Mouse (Mus musculus): ENCODE data around the gene Ifnar1. TPM values are rescaled to one million over a fixed set of nuclear protein-coding genes. Genes with fewer than 3 reads are reported as not detected.

Gene Ifnar1
- polyA plus RNA-seq, 1 experiment from 2014 or later, result 19.4 TPM

GRCm38 (mm10) chr16:91552072-91552471, 67.0 kb downstream of the Ifnar1 start:
- H3K9ac ChIP-seq, result no peak overlapping the region
- no peak for ATAC-seq (ENCODE audit: insufficient read depth)
- WGBS (ENCODE audit: insufficient replicate concordance), result 61% methylated on average over 9 of the region's 9 CpGs
- no peak overlapping the region for H3K27ac ChIP-seq (replicated peaks)
- no peaks in the 10 kb centered on the region for H3K9me3 ChIP-seq (replicated peaks)
- H3K27me3 ChIP-seq, result no peaks in the 10 kb centered on the region
- no peak overlapping the region for H3K4me3 ChIP-seq (replicated peaks)
- peaks cover 34% of the 10 kb centered on the region for H3K36me3 ChIP-seq (replicated peaks)
- H3K4me1 ChIP-seq (replicated peaks), result peaks cover 81% of the 10 kb centered on the region
- no peak overlapping the region for H3K4me2 ChIP-seq

DNA sequence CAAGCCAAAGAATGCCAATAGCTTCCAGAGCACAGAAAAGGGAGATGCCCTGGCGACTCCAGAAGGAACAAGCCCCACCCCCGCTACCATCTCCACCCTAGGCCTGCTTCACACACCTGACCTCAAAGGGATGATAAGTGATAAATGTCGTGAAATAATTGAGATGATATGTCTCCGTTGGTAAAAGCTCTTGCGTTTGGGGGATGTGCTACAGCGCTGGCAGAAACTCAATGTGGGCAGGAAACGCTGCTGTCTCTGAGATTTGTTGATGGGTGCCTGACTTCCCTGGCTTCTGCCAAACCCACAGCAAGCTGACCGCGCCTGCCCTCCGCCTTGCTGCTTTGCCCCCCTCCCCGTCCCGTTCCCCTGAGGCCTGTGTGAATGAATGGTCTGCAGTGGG, 68.6 kb downstream of the Ifnar1 start:
- Histone ChIP-seq H3K4me1 (replicated peaks) (peaks cover 65% of the 10 kb centered on the region), H3K9me3 (replicated peaks) (no peaks in the 10 kb centered on the region), H3K9ac (no peak overlapping the region), H3K4me3 (replicated peaks) (no peak overlapping the region), H3K27ac (replicated peaks) (no peak overlapping the region; the same call in 1 of the 2 replicates), H3K36me3 (replicated peaks) (peaks cover 47% of the 10 kb centered on the region), H3K27me3 (no peaks in the 10 kb centered on the region), H3K4me2 (no peak overlapping the region; the same call in 1 of the 2 replicates)
- 19% methylated on average over 12 of the region's 12 CpGs for WGBS (ENCODE audit: insufficient replicate concordance)
- no peak for ATAC-seq (ENCODE audit: insufficient read depth)

GRCm38 (mm10) chr16:91555017-91555605, 70.1 kb downstream of the Ifnar1 start:
- Histone ChIP-seq H3K4me2 (no peak overlapping the region), H3K4me1 (replicated peaks) (peaks cover 50% of the 10 kb centered on the region), H3K27ac (replicated peaks) (no peak overlapping the region), H3K36me3 (replicated peaks) (peaks cover 59% of the 10 kb centered on the region), H3K4me3 (replicated peaks) (no peak overlapping the region), H3K9ac (no peak overlapping the region), H3K9me3 (replicated peaks) (no peaks in the 10 kb centered on the region), H3K27me3 (no peaks in the 10 kb centered on the region)
- no peak for ATAC-seq (ENCODE audit: insufficient read depth)
- WGBS (ENCODE audit: insufficient replicate concordance), result 83% methylated on average over 8 of the region's 8 CpGs

DNA sequence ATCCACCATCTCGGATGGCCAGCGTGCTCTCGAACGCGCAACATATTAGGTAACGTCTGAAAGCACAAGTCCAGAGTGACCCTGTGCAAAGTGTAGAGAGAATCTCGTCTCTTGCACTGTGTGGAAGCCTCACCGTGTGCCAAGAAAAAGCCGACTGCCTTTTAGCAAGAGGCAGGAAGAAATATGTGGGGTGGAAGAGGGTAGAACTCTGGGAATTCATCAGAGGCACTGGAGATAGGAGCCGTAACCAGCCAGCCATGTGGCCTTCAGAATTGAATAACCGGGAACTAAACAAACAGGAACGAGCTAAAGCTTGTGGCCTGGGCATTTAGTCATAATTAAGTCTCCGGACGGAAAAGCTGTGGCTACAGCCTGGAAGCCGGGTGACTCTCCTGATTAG, 71.6 kb downstream of the Ifnar1 start:
- ATAC-seq (ENCODE audit: insufficient read depth), result no peak
- Histone ChIP-seq H3K27me3 (no peaks in the 10 kb centered on the region), H3K4me3 (replicated peaks) (no peak overlapping the region), H3K9ac (no peak overlapping the region), H3K4me2 (no peak overlapping the region), H3K9me3 (replicated peaks) (no peaks in the 10 kb centered on the region), H3K36me3 (replicated peaks) (peaks cover 74% of the 10 kb centered on the region), H3K4me1 (replicated peaks) (peaks cover 40% of the 10 kb centered on the region), H3K27ac (replicated peaks) (no peak overlapping the region)
- WGBS (ENCODE audit: insufficient replicate concordance), result 87% methylated on average over 15 of the region's 15 CpGs

Small RNA genes within 50 kb of the gene (microRNA-seq; reads per million reads assigned to microRNA genes)
- not detected for gene Mir6367

Other genes starting within 250 kb of the Ifnar1 start
- 0.05 TPM in 2 replicates for gene Olig1, start 215.5 kb upstream of the Ifnar1 start, polyA plus RNA-seq (2015; fragmentation: Nextera tagmentation; extraction: Ambion mirVana)
- 86.9 and 90.8 TPM in 2 replicates for gene Ifnar2, start 112.5 kb upstream of the Ifnar1 start, polyA plus RNA-seq (2015; fragmentation: Nextera tagmentation; extraction: Ambion mirVana)
- 0.31 TPM in 1 of 2 replicates, not detected in the other for gene Gm21970, start 93.5 kb upstream of the Ifnar1 start, polyA plus RNA-seq (2015; fragmentation: Nextera tagmentation; extraction: Ambion mirVana)
- gene Il10rb, start 79.1 kb upstream of the Ifnar1 start, polyA plus RNA-seq (2015; fragmentation: Nextera tagmentation; extraction: Ambion mirVana), result 29.9 and 34.7 TPM in 2 replicates
- gene Ifngr2, start 61.8 kb downstream of the Ifnar1 start, polyA plus RNA-seq (2015; fragmentation: Nextera tagmentation; extraction: Ambion mirVana), result 16.1 and 17.1 TPM in 2 replicates
- 6.8 and 7.4 TPM in 2 replicates for gene Tmem50b, start 112.6 kb downstream of the Ifnar1 start, polyA plus RNA-seq (2015; fragmentation: Nextera tagmentation; extraction: Ambion mirVana)
- gene Dnajc28, start 133.8 kb downstream of the Ifnar1 start, polyA plus RNA-seq (2015; fragmentation: Nextera tagmentation; extraction: Ambion mirVana), result 1.7 and 2.1 TPM in 2 replicates
- gene Gart, start 161.7 kb downstream of the Ifnar1 start, polyA plus RNA-seq (2015; fragmentation: Nextera tagmentation; extraction: Ambion mirVana), result 57.4 and 65.8 TPM in 2 replicates
- 36.7 and 39.5 TPM in 2 replicates for gene Son, start 162.3 kb downstream of the Ifnar1 start, polyA plus RNA-seq (2015; fragmentation: Nextera tagmentation; extraction: Ambion mirVana)
- gene Donson, start 203.5 kb downstream of the Ifnar1 start, polyA plus RNA-seq (2015; fragmentation: Nextera tagmentation; extraction: Ambion mirVana), result 32.8 and 34.7 TPM in 2 replicates
- 33.5 and 33.7 TPM in 2 replicates for gene Cryzl1, start 243.7 kb downstream of the Ifnar1 start, polyA plus RNA-seq (2015; fragmentation: Nextera tagmentation; extraction: Ambion mirVana)
- 46.4 and 50.4 TPM in 2 replicates for gene Itsn1, start 244.0 kb downstream of the Ifnar1 start, polyA plus RNA-seq (2015; fragmentation: Nextera tagmentation; extraction: Ambion mirVana)